Mouse (Mus musculus) forebrain, postnatal 0 days (tissue): ENCODE measurements at regions not wholly inside any gene's neighbourhood (a gene's known extent, or its start where the extent isn't known, plus 50 kb on each side); places are given as distances from the start of the nearest gene placed in this dataset.
A peak's percentile ranks its signal among the peaks of the same experiment; 100 is the strongest.

Experiments
- ATAC-seq: fragments of 200-750 bp; cut with Nextera tagmentation; 2 replicates; pipeline ENCODE4 v1.8.0; 2017; ENCODE audit warnings: mild to moderate bottlenecking, moderate library complexity
- DNase-seq: peaks from one replicate; pipeline ENCODE4 v3.0.0-alpha.2; 2015
- H3K27ac ChIP-seq: fragments of 300-500 bp; sonication (generic); 2 replicates; pipeline ENCODE4 v1.5.1; 2014; ENCODE audit warnings: low read depth, mild to moderate bottlenecking, antibody characterized with exemption, low read length, moderate library complexity, mixed read lengths
- H3K27me3 ChIP-seq: fragments of 300-500 bp; sonication (generic); 2 replicates; pipeline ENCODE4 v1.6.1; 2014; ENCODE audit warnings: mild to moderate bottlenecking, low read length, mixed read lengths; ENCODE audit not compliant: insufficient read depth
- H3K36me3 ChIP-seq: fragments of 300-500 bp; sonication (generic); 2 replicates; pipeline ENCODE4 v1.6.1; 2014; ENCODE audit warnings: mild to moderate bottlenecking, moderate library complexity; ENCODE audit not compliant: insufficient read depth
- H3K4me1 ChIP-seq: fragments of 300-500 bp; sonication (generic); 2 replicates; pipeline ENCODE4 v1.6.1; 2014; ENCODE audit warnings: antibody characterized with exemption; ENCODE audit not compliant: insufficient read depth
- H3K4me2 ChIP-seq: fragments of 300-500 bp; sonication (generic); 2 replicates; pipeline ENCODE4 v1.6.1; 2014; ENCODE audit warnings: low read depth, mild to moderate bottlenecking, moderate library complexity
- H3K4me3 ChIP-seq: fragments of 300-500 bp; sonication (generic); 2 replicates; pipeline ENCODE4 v1.5.1; 2014; ENCODE audit warnings: low read depth, low read length, mixed read lengths
- H3K9ac ChIP-seq: fragments of 300-500 bp; sonication (generic); 2 replicates; pipeline ENCODE4 v1.6.1; 2014; ENCODE audit warnings: mild to moderate bottlenecking
- H3K9me3 ChIP-seq: fragments of 300-500 bp; sonication (generic); 2 replicates; pipeline ENCODE4 v1.6.1; 2016; ENCODE audit warnings: low read length
- CTCF ChIP-seq: sonication (generic); IDR thresholded peaks from 2 replicates; pipeline ENCODE4 v1.5.1; 2016; ENCODE audit warnings: antibody characterized with exemption, control low read depth, low read depth

DNA sequence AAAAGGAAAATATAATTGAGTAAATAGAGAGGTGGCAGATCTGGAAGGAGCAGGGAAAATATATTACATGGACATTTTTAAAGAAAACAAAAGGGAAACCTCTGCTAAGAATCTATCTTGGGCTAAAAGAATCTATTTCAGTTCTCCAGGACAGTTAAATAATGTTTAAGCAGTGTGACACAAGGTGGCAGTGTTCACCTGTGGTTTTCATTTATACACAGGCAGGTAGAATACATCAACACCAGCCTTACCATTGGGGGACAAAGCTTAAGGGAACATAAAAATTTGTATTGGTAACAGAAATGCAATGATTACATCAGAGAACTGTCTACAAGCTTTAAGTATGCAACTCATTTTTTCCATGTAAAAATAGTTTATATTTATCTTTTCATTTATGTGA, 78.2 kb upstream of the Cldn34d start:
- TF ChIP-seq CTCF: peak; percentile 60
- no peaks in the 10 kb centered on the region for H3K36me3 ChIP-seq
- H3K4me1 ChIP-seq: no peaks in the 10 kb centered on the region
- H3K27ac ChIP-seq: no peak overlapping the region
- H3K9me3 ChIP-seq: no peaks in the 10 kb centered on the region
- DNase-seq: peak; percentile 77
- H3K4me3 ChIP-seq: no peak overlapping the region
- no peaks in the 10 kb centered on the region for H3K27me3 ChIP-seq
- H3K4me2 ChIP-seq: no peak overlapping the region
- peak; percentile 68; the same call in 1 of the 2 replicates for ATAC-seq
- H3K9ac ChIP-seq: no peak overlapping the region
